Mouse (Mus musculus) hematopoietic stem cell, adult 5-6 weeks (primary cell): Measurements from ENCODE around the gene 2310034G01Rik. TPM values are rescaled to one million over a fixed set of nuclear protein-coding genes. Genes with fewer than 3 reads are reported as not detected.
A peak's percentile ranks its signal among the peaks of the same experiment; 100 is the strongest.

Experiments used
- ATAC-seq, 2 experiments: fragments of 125-278 bp in 1 of 2; replicated peaks in 1 of 2; 2 replicates each; pipeline ENCODE4 v1.8.0; 2016 to 2017; ENCODE audit warnings: inconsistent platforms in 2 of 2, mild to moderate bottlenecking in 2 of 2, moderate number of reproducible peaks in 2 of 2, low read depth in 1 of 2, moderate TSS enrichment in 1 of 2; ENCODE audit not compliant: low FRiP score in 2 of 2, poor library complexity in 2 of 2, severe bottlenecking in 2 of 2, insufficient read depth in 1 of 2, low TSS enrichment in 1 of 2
- total RNA-seq: library from RNA; stranded (forward); fragments of 172-1452, 232-1000 nt; gene quantifications from 2 replicates; pipeline ENCODE4 v1.2.3, GENCODE M21; 2017

Gene 2310034G01Rik
- total RNA-seq, 1 experiment from 2014 or later, result 1.3 TPM

DNA sequence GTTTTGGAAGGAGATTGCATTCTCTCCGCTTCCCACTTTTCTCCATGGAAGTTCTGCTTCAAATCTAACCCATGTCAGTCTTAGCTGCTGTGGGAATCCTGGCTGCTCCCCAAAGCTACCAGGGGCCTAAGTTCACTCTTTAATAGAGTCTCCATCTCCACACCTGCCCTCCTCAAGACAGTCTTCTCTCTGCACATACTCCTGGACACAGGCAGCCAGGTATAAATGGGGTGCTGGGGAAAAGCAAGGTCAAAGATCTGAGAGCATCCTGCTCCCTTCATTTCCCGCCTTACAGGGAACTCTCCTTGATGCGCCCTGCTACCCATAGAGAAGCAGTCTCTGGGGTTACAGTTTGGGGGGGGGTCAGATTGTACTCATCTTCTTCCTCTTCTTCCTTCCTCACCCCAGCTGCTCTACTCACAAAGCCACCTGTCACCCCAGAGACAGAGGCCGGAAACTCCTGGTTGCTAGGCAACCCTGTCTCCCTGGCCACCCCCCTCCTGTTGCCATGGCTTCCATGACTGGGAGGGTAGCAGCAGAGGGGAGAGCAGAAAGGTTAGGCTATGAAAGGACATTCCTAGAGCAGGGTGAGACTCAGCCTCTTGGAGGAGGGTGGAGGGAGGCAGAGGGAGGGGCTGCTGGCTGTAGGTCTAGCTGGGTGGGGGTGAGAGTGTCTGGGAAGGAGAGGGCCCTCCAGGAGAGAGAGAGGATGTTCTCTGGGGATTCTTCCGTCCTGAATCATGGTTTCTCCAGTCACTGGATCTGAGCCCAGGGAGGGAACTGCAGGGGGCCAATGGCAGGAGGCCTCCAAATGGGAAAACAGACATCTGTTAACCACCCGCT, 28.8 kb downstream of the 2310034G01Rik start:
- no peak for ATAC-seq

DNA sequence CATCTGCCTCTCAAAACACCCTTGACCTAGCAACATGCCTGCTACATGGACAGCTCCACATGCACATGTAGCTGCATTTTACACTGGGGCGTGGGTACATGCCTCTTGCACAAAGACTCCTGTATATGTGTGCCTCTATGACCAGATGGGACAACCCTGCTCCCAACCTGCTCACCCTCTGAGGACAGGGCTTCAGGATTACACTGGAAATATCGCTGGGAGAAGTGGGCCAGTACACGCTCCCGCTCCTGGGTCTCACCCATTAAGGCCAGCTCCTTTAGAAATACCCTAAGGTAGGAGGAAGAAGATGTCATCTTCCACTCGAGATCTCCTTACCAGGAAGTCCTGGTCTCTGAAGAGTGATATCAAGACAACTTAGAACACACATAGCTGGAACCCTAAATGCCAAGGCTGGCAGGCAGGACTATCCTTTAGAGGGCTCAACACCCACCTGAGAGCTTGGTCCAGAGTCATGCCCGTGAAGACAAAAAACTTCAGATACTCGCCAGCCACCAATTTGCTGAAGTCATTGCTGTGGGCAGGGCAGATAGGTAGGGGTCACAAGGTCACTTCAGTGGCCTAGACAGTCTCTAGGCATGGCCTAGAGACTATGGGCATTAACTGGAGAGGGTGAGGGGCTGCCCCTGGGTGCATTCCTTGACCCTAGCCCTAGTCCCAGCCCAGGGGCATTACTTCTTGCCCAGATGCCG, 29.9 kb downstream of the 2310034G01Rik start:
- ATAC-seq, result no peak

DNA sequence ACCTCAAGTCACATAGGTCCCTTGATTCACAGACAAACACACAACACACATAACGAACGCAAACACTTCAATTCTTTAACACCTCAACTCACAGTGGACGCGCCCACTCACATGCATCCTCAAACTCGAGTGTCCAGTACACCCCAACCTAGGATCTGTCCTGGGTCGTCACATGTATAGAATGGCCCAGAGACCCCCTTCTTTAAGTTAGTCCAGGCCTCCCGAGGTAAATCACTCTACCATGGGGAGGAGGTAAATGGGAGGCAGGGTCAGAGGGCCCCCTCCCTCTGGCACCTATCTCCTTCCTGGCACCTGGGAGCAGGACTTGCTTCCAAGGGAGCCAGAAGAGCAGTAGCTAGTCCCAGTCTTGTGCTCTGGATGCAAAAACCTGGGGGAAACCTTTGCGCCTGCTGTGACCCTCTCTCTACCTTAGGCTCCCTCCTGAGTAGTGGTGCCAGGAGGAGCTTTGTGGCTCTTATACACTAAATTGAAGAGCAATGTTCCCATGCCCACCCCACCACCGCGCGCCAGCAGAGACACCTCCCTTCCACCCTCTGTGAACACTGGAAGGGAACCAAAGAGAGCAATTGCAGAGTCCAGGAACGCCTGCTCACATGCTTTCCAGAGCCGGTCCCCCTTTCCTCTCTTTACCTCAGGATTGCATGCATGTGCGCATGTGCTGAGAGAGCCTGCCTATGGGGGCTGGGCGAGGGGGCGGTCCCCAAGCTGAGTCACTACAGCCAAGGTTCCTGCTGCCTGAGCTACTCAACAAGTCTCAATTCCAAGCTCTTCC, 31.3 kb downstream of the 2310034G01Rik start:
- ATAC-seq, result 0 out of 4 replicates have a peak, but pooled peaks have one; percentile 15

DNA sequence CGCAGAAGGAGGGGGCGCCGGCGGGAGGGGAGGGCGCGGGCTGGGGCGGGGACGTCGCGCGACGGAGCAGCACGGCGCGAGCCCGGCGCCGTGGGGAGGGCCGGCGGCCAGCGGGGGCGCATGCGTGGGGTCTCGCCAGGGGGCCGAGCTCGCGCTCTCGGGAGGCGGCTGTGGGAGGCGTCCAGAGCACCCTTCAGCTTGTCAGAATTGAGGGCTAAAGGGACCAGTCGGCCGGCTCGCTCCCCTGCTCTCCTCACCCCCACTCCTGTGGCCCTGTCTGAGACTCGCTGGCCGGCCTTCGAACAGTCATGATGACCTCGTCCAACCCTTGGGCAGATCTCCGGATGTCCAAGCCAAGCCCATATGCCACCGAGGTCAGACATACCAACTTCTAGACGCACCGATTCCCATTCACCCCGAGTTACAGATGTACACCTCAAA, 32.1 kb downstream of the 2310034G01Rik start:
- ATAC-seq, result no peak

DNA sequence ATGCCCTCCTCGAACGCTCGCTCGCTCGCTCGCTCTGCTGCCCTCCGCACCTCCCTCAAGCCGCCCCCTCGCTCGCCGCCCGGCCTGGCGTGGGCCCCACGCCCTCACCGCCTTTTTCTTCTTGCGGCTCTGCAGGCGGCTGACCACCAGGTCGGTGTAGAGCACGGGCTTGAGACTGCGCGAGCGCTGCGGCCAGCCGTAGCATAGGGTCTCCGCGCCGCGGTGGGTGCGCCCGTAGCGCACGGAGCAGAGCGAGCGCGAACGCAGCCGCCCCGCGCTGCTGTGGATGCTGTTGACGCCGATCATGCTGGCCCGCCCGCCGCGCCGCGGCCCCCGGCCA, 32.6 kb downstream of the 2310034G01Rik start:
- ATAC-seq, result no peak

DNA sequence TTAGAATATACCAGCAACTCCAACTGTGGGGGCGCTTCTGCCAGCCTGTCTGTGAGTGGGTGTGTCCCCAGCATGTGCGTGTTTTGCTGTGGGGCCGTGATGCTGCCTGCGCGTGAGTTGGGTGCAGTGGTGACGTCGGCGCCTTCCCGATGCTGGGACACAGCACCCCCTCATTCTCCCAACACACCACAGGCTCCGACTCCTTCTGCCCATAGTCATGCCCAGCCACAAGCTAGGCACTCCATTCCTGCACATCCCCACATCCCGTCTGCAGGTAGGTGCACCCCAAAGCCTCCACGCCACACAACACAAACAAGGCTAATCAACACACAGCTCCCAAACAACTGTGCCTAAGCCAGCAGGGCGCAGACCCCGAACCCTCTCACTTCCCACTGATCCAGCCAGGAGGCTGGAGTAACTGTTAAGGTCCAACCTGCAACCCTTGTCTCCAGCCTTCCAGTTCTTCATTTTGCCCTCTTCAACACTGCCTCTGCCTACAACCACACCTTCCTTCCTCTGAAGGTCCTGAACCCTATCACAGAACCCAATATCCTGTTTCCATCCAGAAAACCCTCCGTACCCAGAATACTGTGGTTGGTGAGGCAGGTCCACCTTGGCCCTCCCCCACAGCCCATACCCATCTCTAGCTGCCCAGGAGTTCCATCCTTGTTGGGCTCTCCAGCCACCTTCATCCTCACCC, 33.1 kb downstream of the 2310034G01Rik start:
- peak; percentile 12 to 39; a peak in 3 of 4 replicates for ATAC-seq

GRCm38 (mm10) chr19:46315752-46316610, 34.1 kb downstream of the 2310034G01Rik start:
- no peak for ATAC-seq

- ATAC-seq, result peak; percentile 12 to 39; a peak in 2 of 4 replicates
These were observed 35.0 kb downstream of the 2310034G01Rik start for GRCm38 (mm10) chr19:46314872-46315742.

DNA sequence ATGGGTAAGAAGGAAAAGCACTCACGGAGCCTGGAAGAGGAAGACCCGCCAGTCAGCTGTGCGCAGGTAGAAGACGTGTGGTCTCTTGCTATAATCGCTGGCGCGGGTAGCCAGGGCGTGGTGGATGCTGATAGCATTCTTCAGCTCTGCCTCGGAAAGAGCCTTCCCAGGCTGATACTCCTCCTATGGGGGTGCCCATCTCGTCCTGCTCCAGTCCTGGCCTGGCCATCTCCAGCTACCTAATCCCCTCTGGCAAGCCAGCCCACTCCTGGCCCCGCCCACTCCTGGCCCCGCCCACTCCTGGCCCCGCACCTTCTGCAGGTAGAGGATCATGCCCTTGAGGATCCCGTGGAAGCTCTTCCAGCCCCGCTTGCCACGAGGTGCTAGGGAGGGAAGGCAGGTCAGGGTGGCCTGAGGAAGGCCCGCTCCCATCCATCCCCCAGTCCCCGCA, 35.9 kb downstream of the 2310034G01Rik start:
- ATAC-seq, result no peak

- ATAC-seq, result no peak
These were observed 36.5 kb downstream of the 2310034G01Rik start for GRCm38 (mm10) chr19:46313591-46313990.

- no peak for ATAC-seq
These were observed 37.0 kb downstream of the 2310034G01Rik start for GRCm38 (mm10) chr19:46313116-46313515.

- no peak for ATAC-seq
These were observed 37.5 kb downstream of the 2310034G01Rik start for GRCm38 (mm10) chr19:46312566-46312965.

DNA sequence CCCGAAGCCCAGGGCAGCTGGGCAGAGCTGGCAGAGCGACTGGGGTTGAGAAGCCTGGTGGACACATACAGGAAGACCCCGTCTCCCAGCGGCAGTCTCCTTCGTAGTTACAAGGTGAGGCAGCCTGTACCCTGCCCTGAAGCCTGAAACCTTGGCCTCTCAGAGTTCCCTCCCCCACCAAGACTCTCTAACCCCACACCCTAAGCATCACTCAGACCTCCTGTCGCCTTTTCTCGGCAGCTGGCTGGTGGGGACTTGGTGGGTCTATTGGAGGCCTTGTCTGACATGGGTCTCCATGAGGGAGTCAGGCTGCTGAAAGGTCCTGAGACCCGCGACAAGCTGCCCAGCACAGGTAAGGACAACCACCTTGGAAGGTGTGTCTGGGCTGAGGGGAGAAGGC, 38.8 kb downstream of the 2310034G01Rik start:
- ATAC-seq, result no peak

DNA sequence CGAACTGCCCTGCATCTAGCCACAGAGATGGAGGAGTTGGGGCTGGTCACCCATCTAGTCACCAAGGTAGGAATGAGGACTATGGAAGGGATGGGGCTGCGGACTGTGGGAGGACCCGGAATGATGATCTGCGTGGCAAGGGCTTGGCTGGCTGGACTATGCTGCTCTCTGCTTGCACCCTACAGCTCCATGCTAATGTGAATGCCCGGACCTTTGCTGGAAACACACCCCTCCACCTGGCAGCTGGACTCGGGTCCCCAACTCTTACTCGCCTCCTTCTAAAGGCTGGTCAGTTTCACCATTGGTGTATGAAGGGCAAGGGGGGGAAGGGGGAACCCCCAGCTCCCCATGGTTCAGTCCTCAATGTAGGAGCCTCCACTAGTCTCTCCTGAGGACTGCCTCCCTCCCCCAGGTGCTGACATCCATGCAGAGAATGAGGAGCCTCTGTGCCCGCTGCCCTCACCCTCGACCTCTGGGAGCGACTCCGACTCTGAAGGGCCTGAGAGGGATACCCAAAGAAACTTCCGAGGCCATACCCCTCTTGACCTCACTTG, 39.7 kb downstream of the 2310034G01Rik start:
- ATAC-seq, result no peak

- ATAC-seq, result no peak
These were observed 40.3 kb downstream of the 2310034G01Rik start for GRCm38 (mm10) chr19:46309651-46310305.
